Mouse (Mus musculus): ENCODE measurements at regions not wholly inside any gene's neighbourhood (a gene's known extent, or its start where the extent isn't known, plus 50 kb on each side); places are given as distances from the start of the nearest gene placed in this dataset.

- TF ChIP-seq CTCF (IDR thresholded peaks at IDR 0.05; ENCODE audit: low read depth): no peak
- no peak for TF ChIP-seq EP300 (IDR thresholded peaks at IDR 0.05; ENCODE audit: low read depth)
Measured at GRCm38 (mm10) chr13:97441803-97442202, 200.9 kb downstream of the Enc1 start.

Measured in liver, embryonic 14.5 days (tissue).